Mouse (Mus musculus) hindbrain, embryonic 10.5 days (tissue): Measurements from ENCODE around the gene Ajap1. TPM values are rescaled to one million over a fixed set of nuclear protein-coding genes. Genes with fewer than 3 reads are reported as not detected.

ENCODE experiments used
- DNase-seq: peaks from one replicate; pipeline ENCODE4 v3.0.0-alpha.2; 2017; ENCODE audit warnings: low spot score
- H3K27ac ChIP-seq: fragments of 300-500 bp; sonication (generic); 2 replicates; pipeline ENCODE4 v1.5.1; 2016; ENCODE audit warnings: mild to moderate bottlenecking, moderate library complexity
- H3K27me3 ChIP-seq: fragments of 300-500 bp; sonication (generic); 2 replicates; pipeline ENCODE4 v1.6.1; 2016; ENCODE audit warnings: mild to moderate bottlenecking; ENCODE audit not compliant: poor library complexity, insufficient read depth, severe bottlenecking
- H3K36me3 ChIP-seq: fragments of 300-500 bp; sonication (generic); 2 replicates; pipeline ENCODE4 v1.6.1; 2016; ENCODE audit warnings: mild to moderate bottlenecking, moderate library complexity
- H3K4me1 ChIP-seq: fragments of 300-500 bp; sonication (generic); replicated peaks from 2 replicates; pipeline ENCODE4 v1.6.1; 2016; ENCODE audit warnings: mild to moderate bottlenecking
- H3K4me3 ChIP-seq: fragments of 300-500 bp; sonication (generic); 2 replicates; pipeline ENCODE4 v1.5.1; 2016; ENCODE audit warnings: mild to moderate bottlenecking, moderate library complexity
- H3K9me3 ChIP-seq: fragments of 300-500 bp; sonication (generic); 2 replicates; pipeline ENCODE4 v1.6.1; 2016; ENCODE audit warnings: mild to moderate bottlenecking, moderate library complexity
- WGBS: fragments of 180-500 bp; shearing (Covaris S2); methylation state at CpG from one replicate; pipeline ENCODE4 v1.1.7; 2016; 5-methylcytosine and 5-hydroxymethylcytosine counted together
- polyA plus RNA-seq: library from polyadenylated mRNA; unstranded; fragments of >200 nt; fragmentation: Nextera tagmentation; extraction: Ambion mirVana; gene quantifications from 2 replicates; pipeline ENCODE4 v1.2.1, GENCODE M21; 2016

Gene Ajap1
- polyA plus RNA-seq, 1 experiment from 2014 or later, result 3.5 TPM

GRCm38 (mm10) chr4:153481361-153482234 lies 1.0 kb downstream of the Ajap1 start:
- 1% methylated on average over 71 of the region's 71 CpGs for WGBS
- Histone ChIP-seq H3K4me1 (peaks cover 86% of the 10 kb centered on the region), H3K27ac (peak overlapping the region; percentile 88), H3K9me3 (no peaks in the 10 kb centered on the region), H3K36me3 (no peaks in the 10 kb centered on the region), H3K4me3 (peak overlapping the region; percentile 72), H3K27me3 (peaks cover 75% of the 10 kb centered on the region)
- DNase-seq, result peak; percentile 59

GRCm38 (mm10) chr4:153480551-153481262 lies 1.9 kb downstream of the Ajap1 start:
- H3K27ac ChIP-seq, result peak overlapping the region; percentile 88
- H3K27me3 ChIP-seq, result peaks cover 72% of the 10 kb centered on the region
- DNase-seq, result peak; percentile 82
- H3K4me1 ChIP-seq, result peaks cover 77% of the 10 kb centered on the region
- WGBS, result 2% methylated on average over 19 of the region's 19 CpGs
- H3K9me3 ChIP-seq, result no peaks in the 10 kb centered on the region
- no peaks in the 10 kb centered on the region for H3K36me3 ChIP-seq
- H3K4me3 ChIP-seq, result peak overlapping the region; percentile 72

GRCm38 (mm10) chr4:153479144-153479543 lies 3.5 kb downstream of the Ajap1 start:
- WGBS, result 8% methylated on average over 8 of the region's 8 CpGs
- Histone ChIP-seq H3K4me1 (peaks cover 71% of the 10 kb centered on the region), H3K27me3 (peaks cover 65% of the 10 kb centered on the region), H3K27ac (peak overlapping the region; percentile 88), H3K9me3 (no peaks in the 10 kb centered on the region), H3K36me3 (no peaks in the 10 kb centered on the region), H3K4me3 (peak overlapping the region; percentile 72)
- peak; percentile 20 for DNase-seq

GRCm38 (mm10) chr4:153473480-153474252 lies 8.9 kb downstream of the Ajap1 start:
- no peak for DNase-seq
- no peak overlapping the region for H3K4me3 ChIP-seq
- H3K4me1 ChIP-seq, result peaks cover 18% of the 10 kb centered on the region
- 78% methylated on average over 4 of the region's 4 CpGs for WGBS
- no peak overlapping the region for H3K27ac ChIP-seq
- peaks cover 12% of the 10 kb centered on the region for H3K27me3 ChIP-seq
- H3K36me3 ChIP-seq, result peaks cover 43% of the 10 kb centered on the region
- peaks cover 12% of the 10 kb centered on the region for H3K9me3 ChIP-seq

- H3K36me3 ChIP-seq, result peaks cover 43% of the 10 kb centered on the region
- H3K4me3 ChIP-seq, result no peak overlapping the region
- DNase-seq, result no peak
- no peaks in the 10 kb centered on the region for H3K27me3 ChIP-seq
- H3K9me3 ChIP-seq, result peaks cover 12% of the 10 kb centered on the region
- no peak overlapping the region for H3K27ac ChIP-seq
- 89% methylated on average over 15 of the region's 15 CpGs for WGBS
- H3K4me1 ChIP-seq, result peaks cover 23% of the 10 kb centered on the region
Observed at GRCm38 (mm10) chr4:153469712-153470111, 12.9 kb downstream of the Ajap1 start.

GRCm38 (mm10) chr4:153459934-153460333 lies 22.7 kb downstream of the Ajap1 start:
- H3K27me3 ChIP-seq, result no peaks in the 10 kb centered on the region
- H3K36me3 ChIP-seq, result no peaks in the 10 kb centered on the region
- H3K4me3 ChIP-seq, result no peak overlapping the region
- H3K27ac ChIP-seq, result no peak overlapping the region
- no peak for DNase-seq
- H3K9me3 ChIP-seq, result no peaks in the 10 kb centered on the region
- 90% methylated on average over 15 of the region's 15 CpGs for WGBS
- peaks cover 11% of the 10 kb centered on the region for H3K4me1 ChIP-seq

- Histone ChIP-seq H3K27ac (no peak overlapping the region), H3K4me3 (no peak overlapping the region), H3K9me3 (no peaks in the 10 kb centered on the region), H3K27me3 (no peaks in the 10 kb centered on the region), H3K36me3 (no peaks in the 10 kb centered on the region), H3K4me1 (peaks cover 7% of the 10 kb centered on the region)
- WGBS, result 93% methylated on average over 9 of the region's 9 CpGs
- DNase-seq, result no peak
Observed at GRCm38 (mm10) chr4:153459503-153459902, 23.1 kb downstream of the Ajap1 start.

GRCm38 (mm10) chr4:153458821-153459220 lies 23.8 kb downstream of the Ajap1 start:
- no peak for DNase-seq
- Histone ChIP-seq H3K36me3 (no peaks in the 10 kb centered on the region), H3K4me1 (peaks cover under 1% of the 10 kb centered on the region; the same call in 1 of the 2 replicates), H3K4me3 (no peak overlapping the region), H3K27ac (no peak overlapping the region), H3K27me3 (no peaks in the 10 kb centered on the region), H3K9me3 (no peaks in the 10 kb centered on the region)
- WGBS, result 83% methylated on average over 15 of the region's 15 CpGs

GRCm38 (mm10) chr4:153453496-153453895 lies 29.1 kb downstream of the Ajap1 start:
- Histone ChIP-seq H3K27ac (no peak overlapping the region), H3K4me1 (peaks cover under 1% of the 10 kb centered on the region; the same call in 1 of the 2 replicates), H3K4me3 (no peak overlapping the region), H3K36me3 (no peaks in the 10 kb centered on the region), H3K9me3 (no peaks in the 10 kb centered on the region), H3K27me3 (no peaks in the 10 kb centered on the region)
- WGBS, result 88% methylated on average over 7 of the region's 7 CpGs
- DNase-seq, result no peak

GRCm38 (mm10) chr4:153451516-153451915 lies 31.1 kb downstream of the Ajap1 start:
- Histone ChIP-seq H3K27ac (no peak overlapping the region), H3K4me3 (no peak overlapping the region), H3K36me3 (no peaks in the 10 kb centered on the region), H3K9me3 (no peaks in the 10 kb centered on the region), H3K27me3 (no peaks in the 10 kb centered on the region), H3K4me1 (0 out of 2 replicates have a peak, but pooled peaks cover 6% of the 10 kb centered on the region)
- DNase-seq, result no peak
- WGBS, result 86% methylated on average over 8 of the region's 8 CpGs

GRCm38 (mm10) chr4:153442522-153442921 lies 40.1 kb downstream of the Ajap1 start:
- Histone ChIP-seq H3K36me3 (no peaks in the 10 kb centered on the region), H3K27me3 (no peaks in the 10 kb centered on the region; the same call in 1 of the 2 replicates), H3K27ac (no peak overlapping the region), H3K9me3 (no peaks in the 10 kb centered on the region), H3K4me3 (no peak overlapping the region), H3K4me1 (peaks cover 30% of the 10 kb centered on the region)
- no peak for DNase-seq
- WGBS, result 90% methylated on average over 10 of the region's 10 CpGs

GRCm38 (mm10) chr4:153439868-153440267 lies 42.7 kb downstream of the Ajap1 start:
- Histone ChIP-seq H3K27ac (no peak overlapping the region), H3K27me3 (no peaks in the 10 kb centered on the region; the same call in 1 of the 2 replicates), H3K4me3 (no peak overlapping the region), H3K9me3 (no peaks in the 10 kb centered on the region), H3K4me1 (peaks cover 46% of the 10 kb centered on the region), H3K36me3 (no peaks in the 10 kb centered on the region)
- WGBS, result 85% methylated on average over 11 of the region's 11 CpGs
- no peak for DNase-seq
